Mouse (Mus musculus): ENCODE data around the gene Sh3bp4.

The Sh3bp4 gene

DNA sequence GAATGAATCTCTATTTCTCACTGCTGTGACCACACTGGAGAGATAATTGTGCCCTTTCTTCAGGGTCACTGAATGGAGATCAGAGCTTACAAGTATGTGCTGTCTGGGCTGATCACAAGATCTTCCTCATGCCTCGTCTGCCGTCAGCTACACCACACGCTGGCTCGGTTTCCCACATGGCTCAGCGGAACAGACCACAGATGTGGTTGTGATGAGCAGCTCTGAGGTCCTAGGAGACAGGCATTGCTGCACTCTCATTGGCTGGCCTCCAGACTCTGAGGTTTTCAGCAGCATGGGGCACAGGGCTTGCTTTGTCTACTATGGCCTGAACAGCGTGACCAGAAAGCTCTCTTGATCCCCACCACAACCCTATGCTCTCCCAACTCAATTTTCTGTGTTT, 60.2 kb downstream of the Sh3bp4 start:
- no peak for DNase-seq (ENCODE audit: low spot score)

DNA sequence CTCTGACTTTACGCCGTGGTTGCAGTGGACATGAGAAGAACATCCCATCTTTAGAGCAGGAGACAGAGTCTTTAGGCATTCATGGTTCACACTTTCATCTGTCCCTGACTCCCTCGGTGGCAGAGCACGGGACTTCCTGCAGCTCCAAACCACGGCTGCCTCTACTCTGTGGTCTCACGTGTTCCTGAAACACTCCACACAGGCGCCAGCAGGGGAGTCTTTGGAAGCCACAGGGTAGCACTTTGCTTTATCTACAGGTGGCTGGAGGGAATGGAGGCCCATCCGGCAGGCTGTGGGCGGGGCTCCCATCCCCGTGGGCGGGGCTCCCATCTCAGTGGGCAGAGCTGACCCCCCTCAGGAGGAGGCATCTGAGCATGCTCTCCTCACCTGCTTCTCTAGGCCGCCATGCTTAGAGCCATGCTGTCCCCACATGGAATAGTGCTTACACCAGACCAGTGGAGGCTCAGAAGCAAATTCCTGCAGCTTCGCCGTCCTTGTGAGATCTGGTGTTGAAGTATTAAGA, 60.9 kb downstream of the Sh3bp4 start:
- no peak for DNase-seq (ENCODE audit: low spot score)

- no peak for DNase-seq (ENCODE audit: low spot score)
These were observed 61.5 kb downstream of the Sh3bp4 start for GRCm38 (mm10) chr1:89131707-89132106.

DNA sequence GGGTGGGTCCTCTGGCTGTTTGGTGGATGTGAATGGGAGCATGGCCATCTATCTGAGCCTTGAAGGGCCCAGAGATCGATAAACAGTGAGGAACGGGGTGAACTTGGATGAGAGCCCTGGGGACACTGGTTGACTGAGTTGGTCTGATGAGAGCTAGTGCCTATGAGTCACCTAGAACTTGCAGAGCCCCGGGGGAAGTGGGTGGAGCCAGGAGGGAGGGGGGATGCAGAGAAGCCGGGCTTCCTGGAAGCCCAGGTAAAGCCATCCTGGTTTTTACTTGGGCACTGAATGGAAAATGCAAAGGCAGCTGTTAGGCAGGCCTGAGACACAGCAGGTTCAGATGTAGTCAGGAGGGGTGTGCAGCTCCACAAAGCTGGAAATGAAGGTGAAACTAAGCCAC, 63.1 kb downstream of the Sh3bp4 start:
- DNase-seq (ENCODE audit: low spot score), result no peak

- DNase-seq (ENCODE audit: low spot score), result no peak
These were observed 63.5 kb downstream of the Sh3bp4 start for GRCm38 (mm10) chr1:89133717-89134116.

GRCm38 (mm10) chr1:89136089-89136811, 66.0 kb downstream of the Sh3bp4 start:
- no peak for DNase-seq (ENCODE audit: low spot score)

DNA sequence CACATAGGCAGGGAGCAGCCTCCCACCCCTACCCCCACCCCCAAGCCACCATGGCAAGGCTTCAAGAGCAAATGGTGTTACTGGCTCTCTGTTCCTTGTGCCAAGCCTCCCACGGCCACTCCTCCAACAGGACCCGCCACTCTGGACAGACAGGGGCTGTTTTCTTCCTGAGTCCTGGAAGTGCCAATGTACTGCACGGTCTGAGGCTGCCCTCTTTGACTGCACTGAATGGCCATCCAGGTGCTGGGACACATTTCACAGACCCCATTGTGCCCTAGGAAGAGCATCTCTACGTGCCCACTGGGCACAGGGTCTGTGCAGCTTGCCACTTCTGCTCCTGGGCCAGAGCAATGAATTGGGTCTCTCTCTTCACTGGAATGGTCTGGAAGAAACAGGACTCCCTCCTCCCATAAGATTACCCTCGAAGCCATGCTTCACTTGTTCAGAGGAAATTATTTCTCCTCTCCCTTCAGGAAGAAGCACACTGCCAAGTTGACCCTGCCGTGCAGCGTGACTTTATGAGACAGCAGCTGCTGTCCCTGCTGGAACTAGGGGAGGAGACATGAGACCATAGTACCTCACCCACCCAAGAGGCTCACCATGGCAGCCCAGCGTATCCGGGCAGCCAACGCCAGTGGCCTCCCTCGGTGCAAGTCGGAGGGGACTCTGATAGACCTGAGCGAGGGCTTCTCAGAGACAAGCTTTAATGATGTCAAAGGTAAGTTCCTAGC, 67.0 kb downstream of the Sh3bp4 start:
- DNase-seq (ENCODE audit: low spot score), result no peak

- DNase-seq (ENCODE audit: low spot score), result no peak
These were observed 68.1 kb downstream of the Sh3bp4 start for GRCm38 (mm10) chr1:89138316-89138715.

- DNase-seq (ENCODE audit: low spot score), result no peak
These were observed 69.9 kb downstream of the Sh3bp4 start for GRCm38 (mm10) chr1:89140113-89140512.

- DNase-seq (ENCODE audit: low spot score), result no peak
These were observed 80.9 kb downstream of the Sh3bp4 start for GRCm38 (mm10) chr1:89151071-89151470.

- no peak for DNase-seq (ENCODE audit: low spot score)
These were observed 82.4 kb downstream of the Sh3bp4 start for GRCm38 (mm10) chr1:89152576-89152975.

DNA sequence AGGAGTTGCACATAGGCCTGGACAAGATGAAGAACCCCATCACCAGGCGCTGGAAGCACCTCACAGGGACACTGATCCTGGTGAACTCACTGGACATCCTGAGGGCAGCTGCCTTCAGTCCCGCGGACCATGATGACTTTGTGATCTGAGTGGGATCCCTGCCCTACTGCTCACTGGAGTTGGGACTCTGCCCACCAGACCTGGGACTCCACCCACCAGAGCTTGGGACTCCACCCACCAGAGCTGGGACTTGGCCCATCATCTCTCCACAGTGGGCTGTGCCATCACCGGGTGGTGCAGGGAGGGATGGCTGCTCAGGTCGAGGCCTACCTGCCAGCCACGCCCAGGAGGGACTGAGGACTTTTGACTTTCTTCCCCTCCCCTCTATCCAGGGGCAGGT, 83.0 kb downstream of the Sh3bp4 start:
- no peak for DNase-seq (ENCODE audit: low spot score)

DNA sequence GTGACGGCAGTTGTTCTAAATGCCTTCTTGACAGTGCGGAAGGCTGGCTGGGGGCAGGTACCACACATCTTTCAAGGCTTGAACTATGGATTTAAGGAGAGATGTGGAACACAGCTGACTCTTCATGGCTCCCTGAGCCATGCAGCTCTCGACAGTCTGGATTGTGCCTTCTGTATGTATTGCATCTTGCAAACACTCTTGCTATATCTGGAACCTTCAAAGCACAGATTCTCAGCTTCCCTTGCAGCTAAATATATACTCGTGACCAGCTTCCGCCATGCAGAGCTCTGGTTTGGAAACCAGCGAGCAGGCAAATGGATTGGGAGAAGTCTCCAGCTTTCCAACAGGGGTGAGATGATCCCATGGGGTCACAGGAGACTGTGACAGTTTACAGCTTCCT, 93.3 kb downstream of the Sh3bp4 start:
- no peak for DNase-seq (ENCODE audit: low spot score)

GRCm38 (mm10) chr1:89164281-89164680, 94.1 kb downstream of the Sh3bp4 start:
- no peak for DNase-seq (ENCODE audit: low spot score)

DNA sequence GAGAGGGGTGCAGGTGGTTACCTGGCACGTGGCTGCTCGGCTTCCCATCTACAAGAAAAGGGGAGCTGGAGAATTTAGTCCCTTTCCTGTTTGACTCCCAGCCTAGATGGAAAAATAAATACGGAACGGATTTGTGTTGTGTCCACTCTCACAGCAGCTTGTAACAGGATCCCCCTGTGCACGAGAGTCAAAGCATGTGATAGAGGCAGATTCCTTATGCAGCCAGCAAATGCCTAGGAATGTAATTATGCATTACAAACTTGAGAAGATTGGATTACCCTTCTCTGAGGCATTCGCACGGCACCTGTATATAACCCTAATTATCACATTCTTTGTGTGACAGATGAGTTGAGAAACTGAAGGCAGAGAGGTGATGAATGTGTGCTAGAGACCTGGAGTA, 94.5 kb downstream of the Sh3bp4 start:
- DNase-seq (ENCODE audit: low spot score), result no peak

- no peak for DNase-seq (ENCODE audit: low spot score)
These were observed 96.6 kb downstream of the Sh3bp4 start for GRCm38 (mm10) chr1:89166814-89167249.

GRCm38 (mm10) chr1:89171275-89171767, 101.1 kb downstream of the Sh3bp4 start:
- DNase-seq (ENCODE audit: low spot score), result no peak

DNA sequence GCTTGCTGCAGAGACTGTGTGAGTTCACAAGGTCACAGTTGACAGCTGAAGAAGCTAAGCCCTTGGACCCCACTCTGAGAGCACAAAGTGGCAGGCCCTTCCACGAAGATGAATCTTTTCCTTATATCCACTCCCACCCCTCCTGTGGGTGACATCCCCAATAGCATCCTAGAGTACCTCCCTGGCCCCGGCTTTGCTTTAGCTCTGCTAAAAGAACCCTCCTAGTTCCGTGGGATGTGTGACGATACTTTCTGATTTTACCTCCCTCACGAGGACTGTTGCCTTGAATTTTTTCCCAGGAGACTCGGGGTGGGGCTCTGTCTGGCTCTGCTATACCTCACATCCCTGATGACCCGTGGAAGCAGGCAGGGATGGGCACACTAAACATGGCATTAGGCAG, 104.4 kb downstream of the Sh3bp4 start:
- DNase-seq (ENCODE audit: low spot score), result no peak

DNA sequence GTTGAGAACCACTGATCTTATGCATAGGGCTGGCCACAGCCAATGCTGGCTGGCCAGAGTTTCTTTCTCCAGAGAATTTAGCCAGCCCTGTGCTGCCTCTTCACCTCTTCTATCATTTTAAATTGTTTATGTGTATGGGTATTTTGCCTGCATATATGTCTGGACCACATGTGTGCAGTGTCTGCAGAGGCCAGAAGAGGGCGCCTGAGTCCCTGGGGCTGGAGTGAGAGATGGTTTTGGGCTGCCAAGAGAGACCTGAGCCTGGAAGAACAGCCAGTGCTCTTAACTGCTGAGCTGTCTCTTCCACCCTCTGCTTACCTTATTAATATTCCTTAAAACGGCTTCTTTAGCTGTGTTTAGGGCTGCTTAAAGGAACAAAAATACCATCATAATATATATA, 105.1 kb downstream of the Sh3bp4 start:
- no peak for DNase-seq (ENCODE audit: low spot score)

DNA sequence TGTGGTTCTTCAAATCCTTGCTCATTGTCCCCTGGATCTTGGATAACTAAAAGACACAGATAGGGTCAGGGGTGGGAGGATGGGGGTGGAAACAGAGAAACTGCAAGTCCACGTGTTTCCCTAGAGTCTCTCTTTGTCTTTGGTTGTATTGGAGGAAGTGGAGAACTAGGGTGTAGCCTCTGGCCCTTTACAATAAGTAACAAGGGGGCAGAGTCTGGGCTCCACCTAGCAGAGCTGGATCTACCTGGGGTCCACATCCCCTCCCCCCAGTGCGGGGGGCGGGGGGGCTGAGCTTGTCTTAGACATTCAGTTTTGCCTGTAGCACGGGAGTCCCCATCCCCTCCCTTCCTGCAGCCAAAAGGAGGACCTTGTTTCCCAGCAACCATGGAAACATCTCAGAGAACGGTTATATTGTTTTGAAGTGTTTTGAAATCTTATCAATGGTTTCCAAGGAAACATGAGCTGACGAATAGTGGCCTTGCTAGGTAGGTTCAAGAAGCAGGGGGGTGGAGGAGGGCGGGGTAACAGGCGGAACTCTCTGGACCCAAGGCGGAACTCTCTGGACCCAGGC, 113.1 kb downstream of the Sh3bp4 start:
- DNase-seq (ENCODE audit: low spot score), result no peak

DNA sequence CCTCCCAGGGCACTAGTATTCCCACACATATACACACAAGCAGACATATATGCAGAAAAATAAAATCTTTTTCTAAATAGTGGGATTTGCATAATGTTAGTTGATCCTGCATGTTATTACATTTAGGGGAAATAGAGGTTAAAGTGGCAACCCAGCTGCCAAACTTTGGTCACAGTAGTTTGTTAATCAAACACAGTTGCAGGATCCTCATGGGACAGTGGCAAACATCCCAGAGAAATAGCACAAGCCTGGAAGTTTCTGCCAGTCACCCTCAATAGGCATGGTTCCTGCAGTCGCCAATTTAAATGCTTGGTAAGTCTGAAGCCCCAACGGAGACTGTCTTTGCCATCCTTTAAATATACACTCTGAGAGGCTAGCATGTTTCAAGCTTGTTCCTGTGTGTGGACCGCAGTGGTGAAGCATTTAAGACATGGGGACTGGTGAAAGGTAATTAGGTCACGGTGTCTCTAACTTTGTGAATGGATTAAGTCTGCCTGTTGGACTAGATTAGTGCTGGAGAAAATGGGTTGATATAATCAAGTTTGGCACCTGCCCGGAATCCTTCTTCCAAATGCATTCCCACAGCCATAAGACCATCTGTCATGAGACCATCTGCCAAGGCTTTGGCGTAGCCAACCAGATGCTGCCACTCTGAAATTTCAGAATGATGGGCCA, 114.0 kb downstream of the Sh3bp4 start:
- no peak for DNase-seq (ENCODE audit: low spot score)

DNA sequence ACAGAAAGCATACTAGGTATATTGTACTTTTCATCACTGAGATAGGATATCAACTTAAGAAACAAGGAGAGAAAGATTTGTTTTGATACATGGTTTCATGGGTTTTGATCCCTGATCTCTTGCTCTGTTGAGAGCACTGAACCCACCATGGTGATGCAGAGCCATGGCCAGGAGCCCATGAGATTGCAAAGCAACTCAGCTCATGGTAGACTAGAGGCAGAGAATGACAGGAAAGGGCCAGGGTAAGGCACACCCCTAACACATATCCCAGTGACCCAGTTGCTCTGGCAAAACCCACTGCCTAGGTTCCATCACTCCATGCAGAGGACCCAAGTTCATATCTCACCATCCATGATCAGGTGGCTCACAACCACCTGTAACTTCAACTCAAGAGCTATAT, 114.6 kb downstream of the Sh3bp4 start:
- no peak for DNase-seq (ENCODE audit: low spot score)

Data from spleen, adult 12 weeks (tissue).